8 mouse cellular contexts compared by ENCODE assay signal in the genomic region with DNA sequence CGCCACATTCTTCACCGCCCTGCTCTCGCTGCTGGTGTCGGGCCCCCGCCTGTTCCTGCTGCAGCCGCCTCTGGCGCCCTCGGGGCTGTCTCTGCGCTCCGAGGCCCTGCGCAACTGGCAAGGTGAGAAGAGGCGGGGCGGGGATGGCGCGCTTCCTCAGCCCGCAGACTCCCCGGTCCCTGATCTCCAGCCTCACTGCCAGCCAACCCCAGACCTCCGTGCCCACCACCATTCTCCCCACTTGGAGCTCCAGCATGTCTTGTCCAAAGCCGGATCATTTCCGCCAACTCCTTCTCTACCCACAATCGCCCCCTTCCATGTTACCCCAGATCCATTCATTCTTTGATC. TPM values are rescaled to one million over a fixed set of nuclear protein-coding genes. Genes with fewer than 3 reads are reported as not detected.
DNase-seq lines count a peak whose midpoint lies in the region; ATAC-seq lines count a peak whose summit lies in the region.

No protein-coding gene starts in this region.

- no peaks in the 10 kb centered on the region for H3K9me3 ChIP-seq in heart, embryonic 16.5 days (replicated peaks; ENCODE audit: control insufficient read depth, low read length)
- H3K9me3 ChIP-seq in hindbrain, embryonic 13.5 days, result no peaks in the 10 kb centered on the region
- no peaks in the 10 kb centered on the region for H3K9me3 ChIP-seq in midbrain, embryonic 13.5 days

- H3K4me3 ChIP-seq in heart, embryonic 16.5 days (ENCODE audit: low read length), result peak overlapping the region; percentile 78
- H3K4me3 ChIP-seq in hindbrain, embryonic 13.5 days, result peak overlapping the region; percentile 82
- H3K4me3 ChIP-seq in midbrain, embryonic 13.5 days (replicated peaks), result peak overlapping the region; percentile 79

- H3K4me1 ChIP-seq in heart, embryonic 16.5 days (ENCODE audit: control insufficient read depth, insufficient read depth, low read length), result peaks cover 8% of the 10 kb centered on the region
- H3K4me1 ChIP-seq in hindbrain, embryonic 13.5 days (replicated peaks), result peaks cover 19% of the 10 kb centered on the region
- H3K4me1 ChIP-seq in midbrain, embryonic 13.5 days (replicated peaks), result peaks cover 12% of the 10 kb centered on the region

- H3K27ac ChIP-seq in heart, embryonic 16.5 days (ENCODE audit: low read length), result peak overlapping the region; percentile 85
- H3K27ac ChIP-seq in hindbrain, embryonic 13.5 days, result peak overlapping the region; percentile 96
- peak overlapping the region; percentile 93 for H3K27ac ChIP-seq in midbrain, embryonic 13.5 days

- peak overlapping the region; percentile 71 for H3K4me2 ChIP-seq in heart, embryonic 16.5 days (ENCODE audit: low read depth, low read length)
- peak overlapping the region; percentile 76 for H3K4me2 ChIP-seq in hindbrain, embryonic 13.5 days
- H3K4me2 ChIP-seq in midbrain, embryonic 13.5 days (replicated peaks), result peak overlapping the region; percentile 67

- peak overlapping the region; percentile 86 for H3K9ac ChIP-seq in heart, embryonic 16.5 days (ENCODE audit: low read length)
- peak overlapping the region; percentile 90 for H3K9ac ChIP-seq in hindbrain, embryonic 13.5 days
- peak overlapping the region; percentile 85 for H3K9ac ChIP-seq in midbrain, embryonic 13.5 days (replicated peaks)

- H3K27me3 ChIP-seq in heart, embryonic 16.5 days (ENCODE audit: control insufficient read depth, insufficient read depth, low read length), result no peaks in the 10 kb centered on the region
- H3K27me3 ChIP-seq in hindbrain, embryonic 13.5 days, result no peaks in the 10 kb centered on the region
- H3K27me3 ChIP-seq in midbrain, embryonic 13.5 days, result no peaks in the 10 kb centered on the region

- no peak for DNase-seq in heart, adult 8-10 months (ENCODE audit: low spot score)
- DNase-seq in cerebellum, postnatal 10 days, result no peak
- no peak for DNase-seq in urinary bladder, postnatal 25 days (ENCODE audit: low spot score)
- DNase-seq in spleen, postnatal 36 days (ENCODE audit: low spot score in 2 of 2), result no peak

- H3K36me3 ChIP-seq in heart, embryonic 16.5 days (ENCODE audit: control insufficient read depth, insufficient read depth), result peaks cover 17% of the 10 kb centered on the region
- H3K36me3 ChIP-seq in hindbrain, embryonic 13.5 days, result peaks cover 28% of the 10 kb centered on the region
- peaks cover 28% of the 10 kb centered on the region for H3K36me3 ChIP-seq in midbrain, embryonic 13.5 days

- 0% methylated on average over 21 of the region's 21 CpGs for WGBS in heart, embryonic 16.5 days
- 0% methylated on average over 21 of the region's 21 CpGs for WGBS in hindbrain, embryonic 13.5 days
- 0% methylated on average over 20 of the region's 21 CpGs for WGBS in midbrain, embryonic 13.5 days

- ATAC-seq in heart, embryonic 16.5 days (replicated peaks; ENCODE audit: extremely low read depth, insufficient read depth, low FRiP score), result no peak; the same call in 1 of the 2 replicates
- ATAC-seq in activated CD4-positive, CD25-positive, alpha-beta regulatory T cell, adult 4 months, result peak; percentile 66
- peak; percentile 90 for ATAC-seq in hindbrain, embryonic 13.5 days (ENCODE audit: low FRiP score)
- ATAC-seq in midbrain, embryonic 13.5 days, result peak; percentile 89

RNA-seq across cellular contexts. Expression of gene Rhbdd2, which starts 0.4 kb away (rescaled TPM):
- 30.3 and 32.2 TPM in 2 replicates for polyA plus RNA-seq in heart, embryonic 16.5 days (2015; fragmentation: Nextera tagmentation; extraction: Ambion mirVana)
- total RNA-seq in heart, adult 8-10 months (2022), result 10 to 100 TPM; 20.8 to 23.0 (median 22.1) TPM
- 10 to 100 TPM; 17.1 to 21.6 TPM for polyA plus RNA-seq in activated CD4-positive, CD25-positive, alpha-beta regulatory T cell, adult 4 months (2017; shearing (Covaris generic))
- 85.3 and 89.3 TPM in 2 replicates for polyA plus RNA-seq in hindbrain, embryonic 13.5 days (2015; fragmentation: Nextera tagmentation; extraction: Ambion mirVana)
- 88.1 and 88.3 TPM in 2 replicates for polyA plus RNA-seq in midbrain, embryonic 13.5 days (2015; fragmentation: Nextera tagmentation; extraction: Ambion mirVana)

RNA-seq across cellular contexts. Expression of gene Por, which starts 37.1 kb away (rescaled TPM):
- polyA plus RNA-seq in heart, embryonic 16.5 days (2015; fragmentation: Nextera tagmentation; extraction: Ambion mirVana), result 52.6 and 56.7 TPM in 2 replicates
- 10 to 100 TPM; 71.5 to 84.8 (median 75.1) TPM for total RNA-seq in heart, adult 8-10 months (2022)
- 10 to 100 TPM; 15.7 to 21.9 TPM for polyA plus RNA-seq in activated CD4-positive, CD25-positive, alpha-beta regulatory T cell, adult 4 months (2017; shearing (Covaris generic))
- 107 TPM in 2 replicates for polyA plus RNA-seq in hindbrain, embryonic 13.5 days (2015; fragmentation: Nextera tagmentation; extraction: Ambion mirVana)
- polyA plus RNA-seq in midbrain, embryonic 13.5 days (2015; fragmentation: Nextera tagmentation; extraction: Ambion mirVana), result 128 and 137 TPM in 2 replicates

RNA-seq across cellular contexts. Expression of gene Ccl24, which starts 59.9 kb away (rescaled TPM):
- polyA plus RNA-seq in heart, embryonic 16.5 days (2015; fragmentation: Nextera tagmentation; extraction: Ambion mirVana), result 4.4 and 7.3 TPM in 2 replicates
- 1 to 10 TPM; 1.1 to 2.6 (median 1.9) TPM for total RNA-seq in heart, adult 8-10 months (2022)
- polyA plus RNA-seq in activated CD4-positive, CD25-positive, alpha-beta regulatory T cell, adult 4 months (2017; shearing (Covaris generic)), result not detected
- polyA plus RNA-seq in hindbrain, embryonic 13.5 days (2015; fragmentation: Nextera tagmentation; extraction: Ambion mirVana), result 3.7 and 4.4 TPM in 2 replicates
- polyA plus RNA-seq in midbrain, embryonic 13.5 days (2015; fragmentation: Nextera tagmentation; extraction: Ambion mirVana), result 2.0 and 3.7 TPM in 2 replicates
